Mouse (Mus musculus): Measurements from ENCODE around the gene Svs6. TPM values are rescaled to one million over a fixed set of nuclear protein-coding genes. Genes with fewer than 3 reads are reported as not detected.
"Not testable (repeated sequence)": the region's sequence is repeated elsewhere in the genome, so short reads cannot be mapped to it uniquely, and the experiment has no call there.

Gene Svs6
- not detected in 2 replicates for total RNA-seq (2014; fragmentation: Nextera tagmentation)
- not detected in 2 replicates for total RNA-seq (2017)

GRCm38 (mm10) chr2:164316451-164316850, at the start of gene Svs6:
Gene Svs6, plus strand, starts transcription at chr2:164316751.
- ATAC-seq (replicated peaks; ENCODE audit: low FRiP score, low TSS enrichment, poor library complexity, severe bottlenecking), result not testable (repeated sequence)

GRCm38 (mm10) chr2:164278359-164278758, 38.2 kb upstream of the Svs6 start, which contains the start of gene Svs4:
Gene Svs4, minus strand, starts transcription at chr2:164278459.
- no peak for ATAC-seq (replicated peaks; ENCODE audit: low FRiP score, low TSS enrichment, poor library complexity, severe bottlenecking)

- ATAC-seq (replicated peaks; ENCODE audit: low FRiP score, low TSS enrichment, poor library complexity, severe bottlenecking), result not testable (repeated sequence)
Observed at GRCm38 (mm10) chr2:164288968-164289367, 27.6 kb upstream of the Svs6 start, which contains the start of gene Svs3a. Gene Svs3a, plus strand, starts transcription at chr2:164289268.

- no peak for ATAC-seq (replicated peaks; ENCODE audit: low FRiP score, low TSS enrichment, poor library complexity, severe bottlenecking)
Observed at GRCm38 (mm10) chr2:164312599-164312998, 4.0 kb upstream of the Svs6 start.

GRCm38 (mm10) chr2:164315460-164315859, 1.1 kb upstream of the Svs6 start:
- ATAC-seq (replicated peaks; ENCODE audit: low FRiP score, low TSS enrichment, poor library complexity, severe bottlenecking), result not testable (repeated sequence)

- no peak for ATAC-seq (replicated peaks; ENCODE audit: low FRiP score, low TSS enrichment, poor library complexity, severe bottlenecking)
Observed at GRCm38 (mm10) chr2:164320983-164321382, 4.4 kb downstream of the Svs6 start.

- ATAC-seq (replicated peaks; ENCODE audit: low FRiP score, low TSS enrichment, poor library complexity, severe bottlenecking), result not testable (repeated sequence)
Observed at GRCm38 (mm10) chr2:164332440-164332839, 15.9 kb downstream of the Svs6 start, which contains the start of gene Svs5. Gene Svs5, plus strand, starts transcription at chr2:164332740.

GRCm38 (mm10) chr2:164343732-164344131, 27.2 kb downstream of the Svs6 start:
- ATAC-seq (replicated peaks; ENCODE audit: low FRiP score, low TSS enrichment, poor library complexity, severe bottlenecking), result not testable (repeated sequence)

GRCm38 (mm10) chr2:164347697-164348096, 31.1 kb downstream of the Svs6 start:
- ATAC-seq (replicated peaks; ENCODE audit: low FRiP score, low TSS enrichment, poor library complexity, severe bottlenecking), result not testable (repeated sequence)

- ATAC-seq (replicated peaks; ENCODE audit: low FRiP score, low TSS enrichment, poor library complexity, severe bottlenecking), result peak; percentile 84
Observed at GRCm38 (mm10) chr2:164348980-164349379, 32.4 kb downstream of the Svs6 start.

GRCm38 (mm10) chr2:164352697-164353096, 36.1 kb downstream of the Svs6 start:
- no peak for ATAC-seq (replicated peaks; ENCODE audit: low FRiP score, low TSS enrichment, poor library complexity, severe bottlenecking)

- no peak for ATAC-seq (replicated peaks; ENCODE audit: low FRiP score, low TSS enrichment, poor library complexity, severe bottlenecking)
Observed at GRCm38 (mm10) chr2:164353356-164353755, 36.8 kb downstream of the Svs6 start.

GRCm38 (mm10) chr2:164356177-164356967, 39.8 kb downstream of the Svs6 start:
- ATAC-seq (replicated peaks; ENCODE audit: low FRiP score, low TSS enrichment, poor library complexity, severe bottlenecking), result peak; percentile 34; the same call in 1 of the 2 replicates

GRCm38 (mm10) chr2:164358373-164358772, 41.8 kb downstream of the Svs6 start:
- no peak for ATAC-seq (replicated peaks; ENCODE audit: low FRiP score, low TSS enrichment, poor library complexity, severe bottlenecking)

- ATAC-seq (replicated peaks; ENCODE audit: low FRiP score, low TSS enrichment, poor library complexity, severe bottlenecking), result no peak
Observed at GRCm38 (mm10) chr2:164359031-164359430, 42.5 kb downstream of the Svs6 start.

- no peak for ATAC-seq (replicated peaks; ENCODE audit: low FRiP score, low TSS enrichment, poor library complexity, severe bottlenecking)
Observed at GRCm38 (mm10) chr2:164359668-164360067, 43.1 kb downstream of the Svs6 start.

GRCm38 (mm10) chr2:164360974-164361657, 44.6 kb downstream of the Svs6 start:
- no peak for ATAC-seq (replicated peaks; ENCODE audit: low FRiP score, low TSS enrichment, poor library complexity, severe bottlenecking)

- no peak for ATAC-seq (replicated peaks; ENCODE audit: low FRiP score, low TSS enrichment, poor library complexity, severe bottlenecking)
Observed at GRCm38 (mm10) chr2:164366947-164367346, 50.4 kb downstream of the Svs6 start.

All from megakaryocyte-erythroid progenitor cell, adult 5-6 weeks (primary cell).